Mouse (Mus musculus) inflammation-experienced regulatory T-cells (primary cell): ENCODE data around the gene Olfr1364. TPM values are rescaled to one million over a fixed set of nuclear protein-coding genes. Genes with fewer than 3 reads are reported as not detected.

Experiments
- polyA plus RNA-seq, 2 experiments: library from polyadenylated mRNA; unstranded; fragments of 100-300 nt; shearing (Covaris generic); gene quantifications; one replicate each; pipeline ENCODE4 v1.2.1; 2017

Olfr1364 gene
- not detected for polyA plus RNA-seq

GRCm38 (mm10) chr13:21581659-21582058 is at the start of gene Olfr1364:
Gene Olfr1364 (minus strand): TSS chr13:21581759.

GRCm38 (mm10) chr13:21613922-21614321 is 32.4 kb upstream of the Olfr1364 start, which contains the start of gene Olfr1362:
Gene Olfr1362 (minus strand): TSS chr13:21614022.

GRCm38 (mm10) chr13:21559793-21560192 is 21.8 kb downstream of the Olfr1364 start, which contains the start of gene Olfr1535:
Gene Olfr1535 (minus strand): TSS chr13:21559893.

GRCm38 (mm10) chr13:21542708-21543107 is 38.9 kb downstream of the Olfr1364 start, which contains the start of gene Olfr1366:
Gene Olfr1366 (minus strand): TSS chr13:21542808.

GRCm38 (mm10) chr13:21530781-21531201 is 50.8 kb downstream of the Olfr1364 start, which contains the start of gene Zkscan8:
Gene Zkscan8 (minus strand): TSS chr13:21531120.

Other genes starting within 250 kb of the Olfr1364 start
- not detected for gene Olfr1367, start 234.8 kb downstream of the Olfr1364 start, polyA plus RNA-seq
- 10 to 100 TPM in 1 of 2 experiments, 1 to 10 TPM in 1; 8.3 to 13.5 TPM for gene Zscan12, start 218.9 kb downstream of the Olfr1364 start, polyA plus RNA-seq
- 10 to 100 TPM; 57.4 to 65.7 TPM for gene Zkscan3, start 179.0 kb downstream of the Olfr1364 start, polyA plus RNA-seq
- under 1 TPM; 0.23 to 0.53 TPM for gene Pgbd1, start 140.7 kb downstream of the Olfr1364 start, polyA plus RNA-seq
- 1 to 10 TPM; 7.6 to 7.7 TPM for gene Zscan26, start 128.0 kb downstream of the Olfr1364 start, polyA plus RNA-seq
- under 1 TPM; 0.11 to 0.44 TPM for gene Nkapl, start 113.2 kb downstream of the Olfr1364 start, polyA plus RNA-seq
- not detected for gene Zkscan4, start 102.9 kb downstream of the Olfr1364 start, polyA plus RNA-seq
- gene Gm10065, start 102.3 kb downstream of the Olfr1364 start, polyA plus RNA-seq = not detected
- under 1 TPM; 0.08 to 0.54 TPM for gene AK157302, start 86.5 kb downstream of the Olfr1364 start, polyA plus RNA-seq
- 10 to 100 TPM; 10.6 to 16.4 TPM for gene Gm11273, start 80.3 kb downstream of the Olfr1364 start, polyA plus RNA-seq
- 10 to 100 TPM in 1 of 2 experiments, 1 to 10 TPM in 1; 7.6 to 12.8 TPM for gene Zkscan8, start 50.6 kb downstream of the Olfr1364 start, polyA plus RNA-seq
- not detected for gene Olfr1366, start 39.0 kb downstream of the Olfr1364 start, polyA plus RNA-seq
- gene Olfr1535, start 21.9 kb downstream of the Olfr1364 start, polyA plus RNA-seq = 1 to 10 TPM in 1 of 2 experiments, under 1 TPM in 1; 0.95 to 2.1 TPM
- not detected for gene Olfr1362, start 32.3 kb upstream of the Olfr1364 start, polyA plus RNA-seq
- gene Olfr11, start 60.8 kb upstream of the Olfr1364 start, polyA plus RNA-seq = not detected
- under 1 TPM in 1 of 2 experiments, not detected in 1; 0.60 TPM for gene Olfr1361, start 81.6 kb upstream of the Olfr1364 start, polyA plus RNA-seq
- under 1 TPM in 1 of 2 experiments, not detected in 1; 0.21 TPM for gene Olfr1360, start 95.6 kb upstream of the Olfr1364 start, polyA plus RNA-seq
- under 1 TPM in 1 of 2 experiments, not detected in 1; 0.71 TPM for gene Olfr1359, start 116.4 kb upstream of the Olfr1364 start, polyA plus RNA-seq
- 1 to 10 TPM in 1 of 2 experiments, not detected in 1; 1.4 TPM for gene Hist1h2bl, start 134.4 kb upstream of the Olfr1364 start, polyA plus RNA-seq
- gene Hist1h2ai, start 134.7 kb upstream of the Olfr1364 start, polyA plus RNA-seq = 10 to 100 TPM; 14.1 to 15.1 TPM
- gene Hist1h3h, start 135.9 kb upstream of the Olfr1364 start, polyA plus RNA-seq = 1 to 10 TPM; 1.7 to 2.2 TPM
- not detected for gene Hist1h2bm, start 140.3 kb upstream of the Olfr1364 start, polyA plus RNA-seq
- gene Hist1h4j, start 153.3 kb upstream of the Olfr1364 start, polyA plus RNA-seq = under 1 TPM in 1 of 2 experiments, not detected in 1; 0.34 TPM
- gene Hist1h4k, start 168.7 kb upstream of the Olfr1364 start, polyA plus RNA-seq = 10 to 100 TPM in 1 of 2 experiments, 1 to 10 TPM in 1; 4.7 to 30.8 TPM
- gene Hist1h2ak, start 172.1 kb upstream of the Olfr1364 start, polyA plus RNA-seq = 1 to 10 TPM; 2.4 to 8.2 TPM
- 1 to 10 TPM; 3.2 to 5.7 TPM for gene Hist1h2bn, start 172.4 kb upstream of the Olfr1364 start, polyA plus RNA-seq
- 1 to 10 TPM; 2.0 to 3.3 TPM for gene Hist1h1b, start 198.9 kb upstream of the Olfr1364 start, polyA plus RNA-seq
- gene Hist1h3i, start 201.6 kb upstream of the Olfr1364 start, polyA plus RNA-seq = 1 to 10 TPM in 1 of 2 experiments, not detected in 1; 1.5 TPM
- 1 to 10 TPM; 2.5 to 3.2 TPM for gene Hist1h2an, start 205.5 kb upstream of the Olfr1364 start, polyA plus RNA-seq
- 1 to 10 TPM in 1 of 2 experiments, not detected in 1; 1.6 TPM for gene Hist1h2bp, start 205.7 kb upstream of the Olfr1364 start, polyA plus RNA-seq
- 10 to 100 TPM in 1 of 2 experiments, 1 to 10 TPM in 1; 7.5 to 13.4 TPM for gene Hist1h2bq, start 228.4 kb upstream of the Olfr1364 start, polyA plus RNA-seq
- gene Hist1h2ao, start 228.7 kb upstream of the Olfr1364 start, polyA plus RNA-seq = not detected
- gene Hist1h4m, start 230.0 kb upstream of the Olfr1364 start, polyA plus RNA-seq = 10 to 100 TPM; 42.5 to 43.7 TPM